Mouse (Mus musculus): ENCODE data around the gene Hcst. TPM values are rescaled to one million over a fixed set of nuclear protein-coding genes. Genes with fewer than 3 reads are reported as not detected.

Gene Hcst
- polyA plus RNA-seq, 2 experiments: 1.9 to 3.0 TPM

GRCm38 (mm10) chr7:30440697-30441096 is 21.0 kb upstream of the Hcst start:
- peak; percentile 53 for DNase-seq (ENCODE audit: low spot score)
- Histone ChIP-seq H3K4me3 (replicated peaks; ENCODE audit: low read length) (no peak overlapping the region), H3K9me3 (ENCODE audit: control insufficient read depth, low read length) (no peaks in the 10 kb centered on the region), H3K4me2 (replicated peaks; ENCODE audit: low read depth, low read length, severe bottlenecking) (no peak overlapping the region), H3K36me3 (ENCODE audit: control insufficient read depth, insufficient read depth, low read length) (peaks cover 9% of the 10 kb centered on the region), H3K27ac (replicated peaks; ENCODE audit: low read depth, low read length) (no peak overlapping the region), H3K27me3 (ENCODE audit: control insufficient read depth, insufficient read depth, low read length) (no peaks in the 10 kb centered on the region), H3K4me1 (ENCODE audit: control insufficient read depth, insufficient read depth, low read length) (peaks cover 7% of the 10 kb centered on the region; the same call in 1 of the 2 replicates), H3K9ac (ENCODE audit: low read depth, low read length, severe bottlenecking) (no peak overlapping the region)
- ATAC-seq (ENCODE audit: low FRiP score, low read depth): no peak
- TF ChIP-seq POLR2A (IDR thresholded peaks at IDR 0.05; ENCODE audit: borderline replicate concordance, extremely low read depth, insufficient read depth, insufficient read length): no peak
- WGBS: 22% methylated on average over 5 of the region's 5 CpGs

- Histone ChIP-seq H3K4me1 (ENCODE audit: control insufficient read depth, insufficient read depth, low read length) (peaks cover 7% of the 10 kb centered on the region; the same call in 1 of the 2 replicates), H3K9ac (ENCODE audit: low read depth, low read length, severe bottlenecking) (no peak overlapping the region), H3K4me3 (replicated peaks; ENCODE audit: low read length) (no peak overlapping the region), H3K9me3 (ENCODE audit: control insufficient read depth, low read length) (no peaks in the 10 kb centered on the region), H3K4me2 (replicated peaks; ENCODE audit: low read depth, low read length, severe bottlenecking) (no peak overlapping the region), H3K27me3 (ENCODE audit: control insufficient read depth, insufficient read depth, low read length) (no peaks in the 10 kb centered on the region), H3K27ac (replicated peaks; ENCODE audit: low read depth, low read length) (no peak overlapping the region), H3K36me3 (ENCODE audit: control insufficient read depth, insufficient read depth, low read length) (peaks cover 15% of the 10 kb centered on the region)
- TF ChIP-seq POLR2A (IDR thresholded peaks at IDR 0.05; ENCODE audit: borderline replicate concordance, extremely low read depth, insufficient read depth, insufficient read length): no peak
- no peak for ATAC-seq (ENCODE audit: low FRiP score, low read depth)
- no peak for DNase-seq (ENCODE audit: low spot score)
- WGBS: 79% methylated on average over 13 of the region's 13 CpGs
These were observed 20.1 kb upstream of the Hcst start for GRCm38 (mm10) chr7:30439734-30440133.

GRCm38 (mm10) chr7:30436879-30437278 is 17.2 kb upstream of the Hcst start:
- Histone ChIP-seq H3K27me3 (ENCODE audit: control insufficient read depth, insufficient read depth, low read length) (no peaks in the 10 kb centered on the region), H3K9me3 (ENCODE audit: control insufficient read depth, low read length) (no peaks in the 10 kb centered on the region), H3K27ac (replicated peaks; ENCODE audit: low read depth, low read length) (no peak overlapping the region), H3K4me1 (ENCODE audit: control insufficient read depth, insufficient read depth, low read length) (no peaks in the 10 kb centered on the region), H3K36me3 (ENCODE audit: control insufficient read depth, insufficient read depth, low read length) (peaks cover 11% of the 10 kb centered on the region), H3K4me2 (replicated peaks; ENCODE audit: low read depth, low read length, severe bottlenecking) (no peak overlapping the region), H3K4me3 (replicated peaks; ENCODE audit: low read length) (no peak overlapping the region), H3K9ac (ENCODE audit: low read depth, low read length, severe bottlenecking) (no peak overlapping the region; the same call in 1 of the 2 replicates)
- WGBS: 16% methylated on average over 10 of the region's 10 CpGs
- TF ChIP-seq POLR2A (IDR thresholded peaks at IDR 0.05; ENCODE audit: borderline replicate concordance, extremely low read depth, insufficient read depth, insufficient read length): no peak
- no peak for ATAC-seq (ENCODE audit: low FRiP score, low read depth)
- DNase-seq (ENCODE audit: low spot score): no peak

GRCm38 (mm10) chr7:30435156-30435555 is 15.5 kb upstream of the Hcst start:
- 47% methylated on average over 9 of the region's 9 CpGs for WGBS
- no peak overlapping the region for H3K4me2 ChIP-seq (replicated peaks; ENCODE audit: low read depth, low read length, severe bottlenecking)
- ATAC-seq (ENCODE audit: low FRiP score, low read depth): no peak
- no peak overlapping the region for H3K9ac ChIP-seq (ENCODE audit: low read depth, low read length, severe bottlenecking)
- no peaks in the 10 kb centered on the region for H3K9me3 ChIP-seq (ENCODE audit: control insufficient read depth, low read length)
- H3K36me3 ChIP-seq (ENCODE audit: control insufficient read depth, insufficient read depth, low read length): peaks cover 11% of the 10 kb centered on the region
- H3K27ac ChIP-seq (replicated peaks; ENCODE audit: low read depth, low read length): no peak overlapping the region
- H3K4me1 ChIP-seq (ENCODE audit: control insufficient read depth, insufficient read depth, low read length): no peaks in the 10 kb centered on the region
- no peaks in the 10 kb centered on the region for H3K27me3 ChIP-seq (ENCODE audit: control insufficient read depth, insufficient read depth, low read length)
- H3K4me3 ChIP-seq (replicated peaks; ENCODE audit: low read length): no peak overlapping the region
- TF ChIP-seq POLR2A (IDR thresholded peaks at IDR 0.05; ENCODE audit: borderline replicate concordance, extremely low read depth, insufficient read depth, insufficient read length): no peak
- no peak for DNase-seq (ENCODE audit: low spot score)

GRCm38 (mm10) chr7:30434701-30435100 is 15.0 kb upstream of the Hcst start:
- H3K36me3 ChIP-seq (ENCODE audit: control insufficient read depth, insufficient read depth, low read length): peaks cover 11% of the 10 kb centered on the region
- 66% methylated on average over 10 of the region's 10 CpGs for WGBS
- TF ChIP-seq POLR2A (IDR thresholded peaks at IDR 0.05; ENCODE audit: borderline replicate concordance, extremely low read depth, insufficient read depth, insufficient read length): no peak
- no peak overlapping the region for H3K4me2 ChIP-seq (replicated peaks; ENCODE audit: low read depth, low read length, severe bottlenecking)
- no peaks in the 10 kb centered on the region for H3K4me1 ChIP-seq (ENCODE audit: control insufficient read depth, insufficient read depth, low read length)
- H3K9ac ChIP-seq (ENCODE audit: low read depth, low read length, severe bottlenecking): no peak overlapping the region
- H3K9me3 ChIP-seq (ENCODE audit: control insufficient read depth, low read length): no peaks in the 10 kb centered on the region
- H3K27ac ChIP-seq (replicated peaks; ENCODE audit: low read depth, low read length): no peak overlapping the region
- no peak for DNase-seq (ENCODE audit: low spot score)
- no peak for ATAC-seq (ENCODE audit: low FRiP score, low read depth)
- no peak overlapping the region for H3K4me3 ChIP-seq (replicated peaks; ENCODE audit: low read length)
- H3K27me3 ChIP-seq (ENCODE audit: control insufficient read depth, insufficient read depth, low read length): no peaks in the 10 kb centered on the region

- Histone ChIP-seq H3K4me1 (ENCODE audit: control insufficient read depth, insufficient read depth, low read length) (no peaks in the 10 kb centered on the region), H3K9me3 (ENCODE audit: control insufficient read depth, low read length) (no peaks in the 10 kb centered on the region), H3K4me3 (replicated peaks; ENCODE audit: low read length) (no peak overlapping the region), H3K4me2 (replicated peaks; ENCODE audit: low read depth, low read length, severe bottlenecking) (no peak overlapping the region), H3K9ac (ENCODE audit: low read depth, low read length, severe bottlenecking) (no peak overlapping the region), H3K27ac (replicated peaks; ENCODE audit: low read depth, low read length) (no peak overlapping the region), H3K36me3 (ENCODE audit: control insufficient read depth, insufficient read depth, low read length) (peaks cover 11% of the 10 kb centered on the region), H3K27me3 (ENCODE audit: control insufficient read depth, insufficient read depth, low read length) (no peaks in the 10 kb centered on the region)
- ATAC-seq (ENCODE audit: low FRiP score, low read depth) (no peak), DNase-seq (ENCODE audit: low spot score) (peak; percentile 73)
- under 1% methylated on average over 10 of the region's 10 CpGs for WGBS
- no peak for TF ChIP-seq POLR2A (IDR thresholded peaks at IDR 0.05; ENCODE audit: borderline replicate concordance, extremely low read depth, insufficient read depth, insufficient read length)
These were observed 14.6 kb upstream of the Hcst start for GRCm38 (mm10) chr7:30434238-30434637.

All from limb, embryonic 14.5 days (tissue).